Mouse (Mus musculus) fat pad, adult 2 months (tissue): ENCODE results near the gene Myo1e.

Experiments
- DNase-seq: peaks from one replicate; pipeline ENCODE4 v3.0.0-alpha.2; 2011; ENCODE audit warnings: low read depth, low spot score; ENCODE audit errors: extremely low read depth

Gene Myo1e

DNA sequence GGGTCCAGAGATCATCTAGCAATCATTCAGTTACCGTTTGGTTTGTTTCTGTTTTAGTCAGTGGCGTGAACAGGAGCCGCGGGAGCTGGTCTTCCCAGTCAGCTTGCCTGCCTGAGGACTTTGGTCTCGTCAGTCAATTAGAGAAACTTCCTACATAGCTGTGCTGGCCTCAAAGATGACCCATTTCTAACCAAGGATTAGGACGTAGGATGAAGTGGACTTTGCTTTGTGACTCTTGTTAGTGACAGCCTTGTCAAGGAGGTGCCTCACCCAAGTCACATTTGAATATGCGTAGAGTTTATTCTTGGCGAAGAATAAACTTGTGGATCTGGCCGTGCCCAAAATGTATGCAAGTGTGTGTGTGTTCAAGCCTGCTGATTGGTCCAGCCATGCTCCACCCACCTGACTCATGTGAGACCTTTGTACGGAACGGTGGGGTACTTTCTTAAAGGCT is 70.4 kb downstream of the Myo1e start:
- no peak for DNase-seq

DNA sequence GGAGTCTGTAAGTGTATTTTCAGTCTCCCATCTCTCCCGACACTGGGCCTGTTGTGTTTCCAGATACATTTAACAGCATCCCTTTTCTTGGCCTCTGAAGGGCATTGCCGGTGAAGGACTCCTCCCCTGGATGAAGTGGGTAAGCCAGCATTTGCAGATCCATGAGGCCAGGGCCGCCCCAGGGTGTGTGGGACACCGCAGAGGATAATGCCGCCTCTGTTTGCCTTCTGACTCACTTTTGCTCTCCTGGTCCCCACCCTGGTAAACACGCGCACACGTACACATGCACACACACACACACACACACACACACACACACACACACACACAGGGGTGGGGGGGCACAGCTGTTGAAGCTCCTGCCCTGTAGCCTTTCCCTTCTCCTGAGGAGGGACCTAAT is 74.3 kb downstream of the Myo1e start:
- no peak for DNase-seq

DNA sequence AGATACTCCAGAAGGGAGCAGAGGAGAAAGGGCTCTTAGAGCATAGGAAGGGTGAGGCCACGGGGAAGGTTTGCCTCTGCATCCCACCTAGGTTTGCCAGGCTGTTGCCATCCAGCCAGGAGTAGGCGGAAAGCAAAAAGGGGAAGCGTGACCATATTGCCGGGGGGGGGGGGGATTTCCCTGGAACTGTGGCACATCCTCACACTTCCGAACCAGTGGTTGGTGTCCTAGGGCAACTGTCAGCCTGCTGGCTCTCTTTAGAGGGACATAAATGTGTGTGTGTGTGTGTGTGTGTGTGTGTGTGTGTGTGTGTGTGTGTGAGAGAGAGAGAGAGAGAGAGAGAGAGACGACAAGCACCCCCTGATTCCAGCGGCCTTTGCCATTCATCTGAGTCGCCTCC is 75.0 kb downstream of the Myo1e start:
- DNase-seq = no peak

DNA sequence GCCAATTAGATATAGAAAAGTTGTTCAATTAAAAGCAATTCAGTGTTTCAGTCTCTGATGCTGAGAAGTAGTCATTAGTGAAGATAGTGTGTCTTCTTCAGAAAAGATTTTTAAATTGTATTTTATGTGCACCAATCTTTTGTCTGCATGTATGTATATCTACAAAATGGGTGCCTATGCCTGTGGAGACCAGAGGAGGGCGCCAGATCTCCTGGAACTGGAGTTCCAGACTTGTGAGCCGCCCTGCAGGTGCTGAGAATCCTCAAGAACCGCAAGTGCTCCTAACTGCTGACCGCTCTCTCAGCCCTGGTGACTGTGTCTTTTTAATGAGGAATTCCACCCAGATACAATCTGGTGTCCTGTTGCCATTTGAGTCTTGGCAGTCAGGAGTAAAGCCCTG is 76.0 kb downstream of the Myo1e start:
- DNase-seq = no peak

DNA sequence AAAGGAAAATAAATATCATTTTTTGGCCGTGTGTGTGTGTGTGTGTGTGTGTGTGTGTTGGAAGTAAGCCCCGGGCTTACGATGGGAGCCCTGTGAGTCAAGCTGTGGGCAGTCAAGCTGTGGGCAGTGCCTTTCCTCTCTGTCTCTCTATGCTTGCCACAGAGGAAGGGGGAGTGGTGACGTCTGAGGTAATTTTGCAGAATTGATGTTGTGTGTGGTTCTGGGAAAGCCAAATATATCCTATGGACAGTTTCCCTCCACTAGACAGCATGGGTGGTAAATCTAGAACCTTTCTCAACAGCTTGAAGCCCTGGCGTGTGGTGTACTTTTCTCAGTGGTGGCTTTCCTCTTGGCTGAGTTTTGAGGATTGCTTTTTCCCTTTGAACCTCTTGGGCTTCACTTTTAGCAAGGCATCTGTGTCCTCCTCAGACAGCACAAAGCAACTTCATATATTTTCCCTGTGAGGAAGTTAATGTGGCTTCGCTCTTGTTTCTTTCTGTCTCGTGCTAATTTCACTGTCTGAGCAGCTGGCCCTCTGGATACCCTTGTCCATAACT is 77.5 kb downstream of the Myo1e start:
- DNase-seq = no peak

DNA sequence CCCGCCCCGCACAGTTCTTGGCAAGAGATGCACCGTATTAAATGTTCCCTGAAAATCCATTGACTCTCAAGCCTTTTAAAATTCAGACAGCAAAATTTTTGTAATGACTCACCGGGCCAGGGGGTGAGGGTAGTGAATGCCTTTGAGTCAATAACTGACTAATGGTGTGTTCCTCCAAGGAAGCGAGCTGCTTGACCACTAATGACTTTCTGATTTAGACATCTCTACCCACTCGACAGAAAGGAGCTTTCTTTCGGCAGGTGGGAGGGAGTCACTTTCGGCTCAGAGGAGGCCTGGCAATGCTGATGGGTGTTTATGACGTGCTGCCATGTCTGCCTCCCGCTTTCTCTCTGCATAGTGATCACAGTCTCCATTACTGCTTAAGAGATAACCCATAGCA is 83.6 kb downstream of the Myo1e start:
- no peak for DNase-seq

DNA sequence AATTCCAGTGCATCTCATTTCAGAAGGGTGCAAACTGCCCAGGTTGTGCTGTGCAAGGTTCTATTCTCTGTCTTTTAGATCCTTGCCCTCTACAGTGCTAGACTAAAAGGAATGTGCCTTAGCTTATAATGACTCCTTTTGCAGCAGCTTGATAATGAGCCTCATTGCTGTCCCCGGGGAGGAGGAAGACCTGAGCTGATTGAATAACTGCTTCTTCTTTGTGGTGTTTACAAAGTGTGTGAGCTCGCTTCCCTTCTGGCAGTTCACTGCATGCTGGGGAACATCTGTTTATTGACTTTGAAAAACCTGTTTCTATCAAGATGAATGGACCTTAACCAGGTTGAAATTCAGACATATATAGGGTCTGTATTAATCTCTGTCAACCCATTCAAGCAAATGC is 89.8 kb downstream of the Myo1e start:
- no peak for DNase-seq

DNA sequence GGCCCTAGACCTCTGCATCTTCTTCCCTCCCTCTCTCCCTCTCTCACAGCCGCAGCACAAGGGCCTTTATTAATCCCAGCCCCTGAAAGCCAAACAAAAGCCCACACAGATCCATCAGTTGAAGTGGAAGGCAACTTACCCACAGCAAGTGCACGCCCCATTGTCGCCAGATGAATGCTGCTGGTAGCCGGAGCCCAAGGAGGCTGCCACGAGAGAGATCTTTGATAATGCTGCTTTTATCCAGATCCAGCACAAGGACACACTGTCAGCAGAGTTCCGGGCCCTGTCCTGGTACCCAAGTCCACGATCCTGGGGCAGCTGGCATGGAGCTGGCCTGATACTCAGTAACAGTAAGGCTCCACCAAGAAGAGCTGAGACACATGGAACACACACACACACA is 91.1 kb downstream of the Myo1e start:
- no peak for DNase-seq

DNA sequence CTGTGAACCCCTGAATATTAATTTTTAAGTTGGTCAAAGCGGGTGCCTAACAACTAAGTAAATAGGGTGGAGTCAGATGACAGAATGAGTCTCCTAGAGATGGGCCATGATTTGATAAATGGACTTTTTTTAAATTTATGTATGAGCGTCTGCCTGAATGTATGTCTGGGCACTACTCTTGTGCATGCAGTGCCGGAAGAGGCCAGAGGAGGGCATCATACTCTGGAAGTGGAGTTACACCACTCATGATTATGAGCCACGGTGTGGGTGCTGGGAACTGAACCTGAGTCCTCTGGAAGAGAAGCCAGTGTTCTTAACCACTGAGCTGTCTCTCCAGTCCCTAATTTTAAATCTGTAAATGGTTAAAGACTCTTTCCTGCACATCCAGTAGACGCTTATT is 93.6 kb downstream of the Myo1e start:
- no peak for DNase-seq

DNA sequence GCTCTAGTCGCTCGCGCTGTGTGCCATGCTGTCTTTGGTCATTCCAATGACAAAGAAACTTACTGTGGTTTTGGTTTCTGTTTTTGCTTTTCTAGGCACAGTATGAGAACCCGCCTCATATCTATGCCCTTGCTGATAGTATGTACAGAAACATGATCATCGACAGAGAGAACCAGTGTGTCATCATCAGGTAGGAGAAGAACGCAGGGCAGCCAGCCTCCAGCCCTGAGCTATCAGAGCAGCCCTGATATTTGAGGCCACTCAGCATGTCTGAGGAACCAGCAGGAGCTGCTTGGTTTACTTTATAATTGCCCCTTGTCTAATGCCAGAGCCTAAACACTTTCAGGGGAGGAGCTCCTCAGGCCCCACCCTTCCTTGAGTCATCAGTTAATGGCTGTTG is 94.4 kb downstream of the Myo1e start:
- no peak for DNase-seq

DNA sequence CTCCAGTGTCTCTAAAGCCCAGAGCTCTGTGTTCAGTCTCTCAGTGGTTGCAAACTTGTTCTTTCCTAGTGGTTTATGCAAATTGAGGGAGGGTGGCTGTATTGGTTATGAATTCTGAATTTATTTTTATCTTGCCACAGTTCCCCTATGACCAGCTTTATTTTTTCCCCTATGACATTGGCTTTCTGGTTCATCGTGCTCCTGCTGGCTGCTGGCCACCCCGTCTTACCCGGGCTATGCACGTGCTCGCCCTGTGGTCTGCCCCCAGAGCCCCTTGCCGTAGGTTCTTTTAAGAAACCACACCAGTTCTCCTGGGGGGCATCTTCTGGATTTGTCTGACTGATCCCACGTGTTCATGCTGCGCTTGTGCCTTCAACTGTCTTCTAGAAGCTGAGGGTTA is 97.8 kb downstream of the Myo1e start:
- no peak for DNase-seq

DNA sequence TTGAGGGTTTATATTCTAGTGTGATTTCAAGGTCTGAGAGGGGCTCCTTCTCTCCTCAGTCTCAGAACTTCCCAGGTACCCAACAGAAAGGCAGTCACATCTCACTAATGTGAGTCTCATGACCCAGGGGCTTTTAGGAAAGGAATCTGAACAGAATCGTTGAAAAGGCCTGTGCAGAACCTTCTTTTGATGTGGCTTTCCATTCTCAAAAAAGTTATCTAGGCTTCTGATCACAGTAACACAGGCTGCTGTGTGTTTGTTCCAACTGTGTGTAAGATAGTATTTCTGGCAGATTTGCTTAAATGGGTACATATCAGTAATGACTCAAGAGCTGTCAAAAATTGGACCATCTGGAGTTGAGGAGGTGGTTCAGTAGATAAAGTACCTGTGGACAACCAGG is 102.9 kb downstream of the Myo1e start:
- DNase-seq = no peak

DNA sequence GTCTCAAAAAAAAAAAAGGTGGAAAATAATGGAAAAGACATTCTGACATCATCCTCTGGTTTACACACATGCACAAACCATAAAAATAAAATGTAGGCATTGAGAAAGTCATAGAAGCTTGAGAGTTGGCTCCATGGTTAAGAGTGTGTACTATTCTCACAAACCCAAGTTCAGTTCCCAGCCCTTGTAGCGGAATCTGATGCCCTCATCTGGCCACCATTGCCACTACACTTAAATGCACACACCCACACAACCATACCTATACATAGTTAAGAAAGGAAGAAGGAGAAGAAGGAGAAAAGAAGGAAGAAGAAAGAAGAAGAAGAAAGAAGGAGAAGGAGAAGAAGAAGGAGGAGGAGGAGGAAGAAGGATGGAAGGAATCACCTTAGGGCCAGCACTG is 106.9 kb downstream of the Myo1e start:
- DNase-seq = no peak

DNA sequence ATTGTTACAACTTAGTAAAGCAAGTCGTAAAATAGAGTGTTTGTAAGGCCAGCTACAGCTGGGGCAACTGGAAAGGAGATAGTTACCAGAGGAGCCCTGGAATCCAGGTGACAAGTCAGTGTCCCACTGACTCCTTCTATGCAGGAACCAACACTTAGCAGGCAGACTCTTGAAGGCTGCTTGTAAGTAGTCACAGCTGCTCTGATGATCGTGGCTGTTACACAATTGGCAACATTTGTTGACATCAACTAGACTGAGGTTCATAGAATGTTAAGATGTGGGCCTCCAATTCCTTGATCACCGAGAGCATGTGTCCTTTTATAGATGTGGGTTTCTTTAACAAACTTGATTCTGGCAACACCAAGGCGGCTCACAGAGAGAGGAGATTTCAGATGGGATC is 108.0 kb downstream of the Myo1e start:
- no peak for DNase-seq

DNA sequence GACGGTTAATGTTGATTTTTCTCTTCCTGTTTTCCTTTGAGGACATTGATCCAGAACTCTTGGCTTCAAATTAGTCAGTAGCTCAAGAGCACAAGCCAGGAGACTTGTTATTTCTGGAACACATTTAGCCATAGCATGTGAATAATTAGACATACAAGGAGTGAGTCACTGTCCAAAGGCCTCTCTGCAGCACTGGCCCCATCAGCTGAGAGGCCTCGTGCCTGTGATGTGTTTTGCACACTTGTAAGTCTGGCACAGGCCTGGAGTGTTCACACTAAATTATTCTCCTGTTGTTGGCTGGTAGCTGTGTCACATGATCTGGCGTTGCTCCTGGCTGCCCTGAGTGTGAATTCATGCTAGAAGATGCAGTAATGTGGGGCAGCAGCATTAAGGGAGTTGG is 111.5 kb downstream of the Myo1e start:
- no peak for DNase-seq

DNA sequence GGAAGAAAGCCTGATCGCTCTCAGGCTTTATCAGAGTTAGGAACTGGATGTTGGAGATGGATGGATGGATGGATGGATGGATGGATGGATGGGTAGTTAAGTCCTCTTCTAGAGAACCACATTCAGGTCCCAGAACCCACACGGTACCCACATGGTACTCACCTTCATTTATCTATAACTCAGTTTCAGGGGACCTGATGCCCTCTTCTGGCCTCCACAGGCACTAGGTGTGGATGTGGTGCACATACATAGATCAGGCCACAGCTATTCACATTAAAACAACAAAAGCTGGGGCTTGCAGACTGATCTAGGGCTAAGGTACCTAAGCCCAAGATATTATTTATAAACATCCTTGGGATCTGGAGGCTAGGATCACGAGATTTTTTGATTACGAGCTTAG is 117.2 kb downstream of the Myo1e start:
- DNase-seq = no peak

DNA sequence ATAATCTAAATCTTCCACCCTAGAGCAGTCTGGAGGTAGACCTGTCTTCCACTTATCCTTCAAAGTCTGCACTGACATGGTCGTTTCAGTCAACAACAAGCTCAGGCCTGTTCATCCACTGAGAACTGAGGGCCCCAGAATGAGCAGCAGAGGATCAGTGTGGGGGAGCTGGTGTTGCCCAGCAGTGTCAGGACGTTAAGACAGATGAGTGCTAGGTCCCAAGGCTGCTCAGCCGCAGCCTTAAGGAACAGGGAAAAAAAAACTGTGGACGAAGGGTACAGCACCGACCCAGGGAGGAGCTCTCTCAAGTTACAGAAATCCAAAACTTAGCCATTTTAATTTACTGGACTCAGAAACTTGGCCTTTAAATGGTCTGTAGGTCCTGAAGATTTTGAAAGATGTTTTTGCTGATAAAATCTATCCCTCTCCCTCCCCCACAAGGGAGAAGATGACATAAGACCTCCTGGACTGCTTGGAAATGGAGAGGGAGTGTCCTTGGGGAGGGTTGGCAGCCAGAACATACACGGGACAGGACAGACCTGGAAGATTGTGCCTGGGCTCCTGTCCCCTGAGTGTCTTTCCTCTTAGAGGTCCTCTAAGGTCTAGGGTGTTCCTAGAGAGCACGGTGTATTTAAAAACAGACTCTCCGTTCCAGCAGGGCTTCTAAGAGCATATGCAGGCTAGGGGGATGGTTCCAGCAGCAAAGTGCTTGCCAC is 118.9 kb downstream of the Myo1e start:
- DNase-seq = peak; percentile 21

DNA sequence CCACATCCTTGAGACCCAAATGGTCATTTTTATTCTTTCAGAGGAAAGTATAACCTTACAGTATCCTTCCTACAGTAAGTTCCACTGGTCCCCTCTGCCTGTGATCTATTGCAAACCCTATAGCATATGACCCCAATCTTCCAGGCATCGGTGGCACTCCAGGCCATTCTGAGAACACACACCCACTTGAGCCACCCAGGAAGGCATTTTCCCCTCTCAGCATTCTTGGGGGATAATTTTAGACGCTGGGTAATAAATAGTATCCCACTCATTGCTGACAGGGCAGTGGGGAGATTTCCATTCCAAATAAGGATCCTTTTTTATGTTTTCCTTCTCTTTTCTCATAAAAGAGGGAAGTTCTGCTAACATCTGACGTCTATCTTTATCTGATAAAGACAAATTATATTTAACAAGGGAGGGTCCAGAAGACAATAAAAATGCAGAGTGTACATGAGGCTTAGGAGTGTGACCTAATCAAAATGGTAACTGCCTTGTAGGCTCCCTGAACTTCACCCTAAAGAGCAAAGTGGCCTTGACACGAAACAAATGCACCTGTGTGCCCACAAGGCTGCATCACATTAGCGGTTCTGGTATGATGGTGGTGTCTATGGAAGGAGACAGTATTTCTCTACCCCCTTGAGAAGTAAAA is 121.2 kb downstream of the Myo1e start:
- DNase-seq = no peak

DNA sequence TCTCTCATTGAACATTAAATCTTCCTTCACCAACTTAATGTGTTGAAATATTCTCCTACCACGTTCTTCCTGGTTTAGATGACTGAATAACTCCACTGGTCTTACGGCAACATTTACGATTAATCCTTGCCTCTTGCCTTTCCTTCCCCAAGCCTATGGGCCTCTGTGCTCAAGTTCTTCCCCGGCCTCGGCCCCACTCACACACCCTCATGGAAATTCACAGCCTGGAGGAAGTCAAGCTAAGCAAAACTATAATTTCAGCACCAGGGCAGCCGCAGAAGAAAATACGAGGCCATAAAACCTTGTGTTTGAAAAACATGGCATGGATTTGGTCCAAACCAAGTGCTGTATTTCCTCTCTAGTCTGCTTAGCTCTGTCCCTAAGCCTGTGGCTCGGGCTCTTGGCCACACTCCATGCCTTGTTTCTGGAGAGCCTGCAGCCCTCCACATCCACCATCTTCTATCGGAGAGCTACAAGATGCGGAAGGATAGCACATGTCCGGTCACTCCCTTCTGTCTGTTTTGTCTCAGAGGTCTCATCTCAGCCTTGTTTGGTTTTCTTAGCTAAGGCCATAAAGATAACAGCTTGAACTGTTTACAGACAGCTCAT is 124.7 kb downstream of the Myo1e start:
- no peak for DNase-seq

DNA sequence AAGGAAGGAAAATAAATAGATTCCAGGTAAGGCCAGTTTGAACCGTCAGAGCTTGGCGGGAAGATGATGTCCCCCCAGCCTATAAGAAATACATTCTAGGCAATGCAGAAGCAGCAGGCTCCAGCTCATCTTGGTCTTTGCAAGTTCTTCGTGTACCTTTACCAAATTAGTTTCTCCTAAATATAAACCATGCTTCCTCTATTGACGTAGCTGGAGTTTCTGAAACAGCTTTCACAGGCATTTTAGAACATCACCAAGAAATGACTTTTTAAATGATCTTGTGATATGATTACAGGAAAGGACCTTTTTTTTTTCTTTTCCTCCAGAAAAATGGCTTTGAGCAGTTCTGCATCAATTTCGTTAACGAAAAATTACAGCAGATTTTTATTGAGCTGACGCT is 131.2 kb downstream of the Myo1e start:
- DNase-seq = no peak

DNA sequence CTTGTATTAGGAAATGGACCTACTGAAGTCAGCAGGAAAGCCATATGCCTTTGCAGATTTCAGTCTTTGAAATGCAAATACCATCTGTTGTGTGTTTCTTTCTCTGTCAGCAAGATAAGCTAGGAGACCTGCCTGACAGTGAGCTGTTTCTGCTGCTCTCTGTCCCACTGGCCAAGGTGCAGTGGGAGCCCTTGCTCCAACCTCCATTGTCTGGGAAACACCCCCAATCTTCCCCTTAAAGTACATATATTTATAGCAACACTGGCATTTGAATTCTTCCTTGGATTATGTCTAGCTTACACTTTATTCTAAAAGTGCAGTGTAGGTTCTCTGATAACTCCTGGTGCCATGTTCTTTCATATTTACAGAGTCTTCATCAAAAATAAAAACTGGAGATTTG is 131.7 kb downstream of the Myo1e start:
- no peak for DNase-seq

DNA sequence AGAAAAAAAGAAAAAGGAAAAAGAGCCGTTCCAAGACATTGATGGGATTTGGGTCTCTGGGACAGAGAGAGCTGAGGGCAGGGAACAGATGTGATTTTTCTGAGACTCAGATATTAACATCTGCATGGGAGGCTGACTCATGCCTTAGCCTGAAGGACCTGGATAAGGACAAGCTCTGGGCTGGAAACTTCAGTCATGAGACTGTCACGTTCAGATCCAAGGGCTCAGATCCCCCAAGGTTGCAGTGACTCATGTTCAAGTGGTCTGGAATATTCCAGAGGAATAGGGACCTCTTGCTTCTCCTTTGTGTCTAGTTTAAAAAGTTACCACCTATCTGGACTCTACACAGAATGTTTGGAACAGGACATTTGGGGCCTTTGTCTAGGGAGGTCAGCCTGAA is 142.1 kb downstream of the Myo1e start:
- DNase-seq = no peak
